Mouse (Mus musculus) spleen, adult 2 months (tissue): ENCODE measurements around the gene Ctf1. TPM values are rescaled to one million over a fixed set of nuclear protein-coding genes. Genes with fewer than 3 reads are reported as not detected.

ENCODE experiments used
- DNase-seq, 2 experiments: peaks; one replicate each; pipeline versions ENCODE4 v3.0.0 to v3.0.0-alpha.2; 2012 to 2021; ENCODE audit warnings: low spot score in 2 of 2, low read depth in 1 of 2
- H3K27ac ChIP-seq: fragments of 200-500 bp; 2 replicates; pipeline ENCODE4 v1.5.1; 2012; ENCODE audit warnings: low read length, inconsistent platforms; ENCODE audit not compliant: insufficient read depth
- H3K27me3 ChIP-seq: fragments of 200-500 bp; 2 replicates; pipeline ENCODE4 v1.6.1; 2012; ENCODE audit warnings: mild to moderate bottlenecking, moderate library complexity, low read length, inconsistent platforms; ENCODE audit not compliant: control insufficient read depth, insufficient read depth
- H3K36me3 ChIP-seq: fragments of 200-500 bp; 2 replicates; pipeline ENCODE4 v1.6.1; 2012; ENCODE audit warnings: mild to moderate bottlenecking, low read length, inconsistent platforms; ENCODE audit not compliant: control insufficient read depth, insufficient read depth
- H3K4me1 ChIP-seq: fragments of 200-500 bp; 2 replicates; pipeline ENCODE4 v1.6.1; 2011; ENCODE audit warnings: inconsistent platforms; ENCODE audit not compliant: control insufficient read depth, insufficient read depth, insufficient read length
- H3K4me3 ChIP-seq: fragments of 200-500 bp; 2 replicates; pipeline ENCODE4 v1.5.1; 2011; ENCODE audit warnings: mild to moderate bottlenecking, inconsistent platforms; ENCODE audit not compliant: insufficient read depth, insufficient read length; ENCODE audit errors: extremely low read depth
- CTCF ChIP-seq: fragments of 200-500 bp; IDR thresholded peaks from 2 replicates; pipeline ENCODE4 v1.5.1; 2011; ENCODE audit warnings: mild to moderate bottlenecking, inconsistent platforms; ENCODE audit not compliant: insufficient read depth, insufficient read length, insufficient replicate concordance; ENCODE audit errors: extremely low read depth
- POLR2A ChIP-seq: fragments of 200-500 bp; IDR thresholded peaks from 2 replicates; pipeline ENCODE4 v1.6.1; 2011; ENCODE audit warnings: low read depth, low read length, inconsistent platforms
- WGBS: fragments of 180-500 bp; shearing (Covaris S2); methylation state at CpG from one replicate; pipeline ENCODE4 v1.1.7; 2018; 5-methylcytosine and 5-hydroxymethylcytosine counted together
- polyA plus RNA-seq: library from polyadenylated mRNA; depleted of rRNA; stranded (reverse); fragments of >200 nt; gene quantifications from 2 replicates; pipeline ENCODE4 v1.2.3, GENCODE M21; 2012; rRNA removed

The Ctf1 gene
- polyA plus RNA-seq, 1 experiment, result 0.91 TPM

GRCm38 (mm10) chr7:127759716-127760115, 47.2 kb downstream of the Ctf1 start:
- H3K27me3 ChIP-seq, result no peaks in the 10 kb centered on the region
- WGBS, result 36% methylated on average over 6 of the region's 6 CpGs

DNA sequence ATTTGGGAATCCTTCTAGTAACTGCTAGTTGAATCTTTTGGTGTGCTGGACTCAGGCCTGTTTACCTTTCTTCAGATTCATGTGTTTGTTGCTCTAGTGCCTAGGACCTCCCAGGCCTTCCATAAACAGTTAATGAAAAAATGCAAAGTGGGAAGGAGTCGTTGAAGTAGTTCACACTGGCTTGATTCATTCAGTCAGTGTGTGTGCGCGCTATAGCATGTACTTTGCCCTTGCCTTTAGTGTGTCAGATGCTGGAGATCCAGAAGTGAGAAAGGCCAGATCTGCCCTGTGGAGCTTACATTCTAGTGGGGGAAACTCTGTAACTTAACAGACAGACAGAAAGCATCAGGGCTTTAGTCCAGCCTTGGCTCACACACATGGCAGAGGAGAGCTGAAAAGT, 47.9 kb downstream of the Ctf1 start:
- no peaks in the 10 kb centered on the region for H3K27me3 ChIP-seq
- no peaks in the 10 kb centered on the region for H3K36me3 ChIP-seq
- DNase-seq, result no peak
- H3K4me1 ChIP-seq, result peaks cover 2% of the 10 kb centered on the region; the same call in 1 of the 2 replicates
- no peak overlapping the region for H3K4me3 ChIP-seq
- H3K27ac ChIP-seq, result no peak overlapping the region
- WGBS, result 90% methylated on average over 3 of the region's 3 CpGs
- TF ChIP-seq POLR2A (no peak), CTCF (no peak)

More at GRCm38 (mm10) chr7:127759716-127760115, 47.2 kb downstream of the Ctf1 start:
- H3K4me1 ChIP-seq, result peaks cover 2% of the 10 kb centered on the region; the same call in 1 of the 2 replicates
- no peaks in the 10 kb centered on the region for H3K36me3 ChIP-seq
- DNase-seq, result no peak
- TF ChIP-seq POLR2A (no peak), CTCF (no peak)
- no peak overlapping the region for H3K4me3 ChIP-seq
- 0 out of 2 replicates have a peak overlapping the region, but pooled peaks have one; percentile 29 for H3K27ac ChIP-seq

- Histone ChIP-seq H3K27me3 (no peaks in the 10 kb centered on the region), H3K36me3 (no peaks in the 10 kb centered on the region), H3K4me3 (no peak overlapping the region), H3K4me1 (peaks cover 2% of the 10 kb centered on the region; the same call in 1 of the 2 replicates), H3K27ac (no peak overlapping the region)
- TF ChIP-seq CTCF, result peak; percentile 80; the same call in 1 of the 2 replicates
- no peak for TF ChIP-seq POLR2A
- DNase-seq, result peak in 1 of 2 experiments; percentile 65
- WGBS, result 26% methylated on average over 7 of the region's 7 CpGs
These were observed 48.5 kb downstream of the Ctf1 start for GRCm38 (mm10) chr7:127761026-127761425.

DNA sequence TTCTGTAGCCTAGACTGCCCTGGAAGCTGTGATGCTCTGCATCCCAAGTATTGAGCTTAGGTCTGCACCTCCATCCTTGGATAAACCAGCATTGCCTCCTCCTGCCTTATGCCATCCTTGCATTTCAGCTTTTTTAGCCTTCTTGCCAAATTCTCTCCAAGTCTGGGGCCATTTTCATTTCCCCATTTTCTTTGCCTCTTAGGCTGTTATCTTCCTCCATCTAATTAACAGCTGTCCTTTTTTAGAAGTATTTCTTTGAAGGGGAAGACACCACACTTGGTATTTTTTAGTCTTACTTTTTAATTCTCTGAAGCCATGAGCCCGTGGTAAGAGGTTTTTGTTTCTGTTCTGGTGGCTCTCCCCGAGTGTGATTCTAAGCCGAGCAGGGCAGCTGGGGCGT, 51.1 kb downstream of the Ctf1 start:
- H3K36me3 ChIP-seq, result no peaks in the 10 kb centered on the region
- 36% methylated on average over 4 of the region's 4 CpGs for WGBS

GRCm38 (mm10) chr7:127765756-127766155, 53.2 kb downstream of the Ctf1 start:
- DNase-seq, result no peak
- no peak for TF ChIP-seq POLR2A
- TF ChIP-seq CTCF, result no peak
- Histone ChIP-seq H3K36me3 (no peaks in the 10 kb centered on the region), H3K4me1 (peaks cover 5% of the 10 kb centered on the region; the same call in 1 of the 2 replicates), H3K4me3 (no peak overlapping the region), H3K27ac (no peak overlapping the region), H3K27me3 (no peaks in the 10 kb centered on the region)
- WGBS, result 87% methylated on average over 2 of the region's 2 CpGs

More for the DNA sequence above, 51.1 kb downstream of the Ctf1 start:
- peak overlapping the region; percentile 43 for H3K27ac ChIP-seq
- no peak overlapping the region for H3K4me3 ChIP-seq
- no peak for TF ChIP-seq CTCF
- TF ChIP-seq POLR2A, result no peak
- no peaks in the 10 kb centered on the region for H3K27me3 ChIP-seq
- H3K4me1 ChIP-seq, result peaks cover 2% of the 10 kb centered on the region; the same call in 1 of the 2 replicates
- no peak for DNase-seq

- Histone ChIP-seq H3K4me3 (no peak overlapping the region), H3K36me3 (no peaks in the 10 kb centered on the region), H3K27me3 (no peaks in the 10 kb centered on the region), H3K27ac (peak overlapping the region; percentile 16; the same call in 1 of the 2 replicates), H3K4me1 (peaks cover 5% of the 10 kb centered on the region; the same call in 1 of the 2 replicates)
- TF ChIP-seq CTCF (no peak), POLR2A (no peak)
- WGBS, result 89% methylated on average over 17 of the region's 17 CpGs
- DNase-seq, result no peak
These were observed 54.5 kb downstream of the Ctf1 start for GRCm38 (mm10) chr7:127766851-127767609.

Other genes starting within 250 kb of the Ctf1 start
- gene Fbrs, start 233.5 kb upstream of the Ctf1 start, polyA plus RNA-seq, result 56.1 and 61.0 TPM in 2 replicates
- 37.7 and 38.5 TPM in 2 replicates for gene Srcap, start 200.8 kb upstream of the Ctf1 start, polyA plus RNA-seq
- 12.0 and 14.6 TPM in 2 replicates for gene Gm42715, start 193.2 kb upstream of the Ctf1 start, polyA plus RNA-seq
- gene Tmem265, start 151.3 kb upstream of the Ctf1 start, polyA plus RNA-seq, result 4.8 TPM in 2 replicates
- gene Phkg2, start 139.4 kb upstream of the Ctf1 start, polyA plus RNA-seq, result 79.5 and 91.4 TPM in 2 replicates
- gene Ccdc189, start 124.1 kb upstream of the Ctf1 start, polyA plus RNA-seq, result 1.6 and 2.2 TPM in 2 replicates
- gene Rnf40, start 124.0 kb upstream of the Ctf1 start, polyA plus RNA-seq, result 25.8 and 29.3 TPM in 2 replicates
- 4.9 and 5.4 TPM in 2 replicates for gene Zfp629, start 96.9 kb upstream of the Ctf1 start, polyA plus RNA-seq
- gene Bcl7c, start 3.8 kb upstream of the Ctf1 start, polyA plus RNA-seq, result 17.7 and 26.1 TPM in 2 replicates
- gene Ctf2, start 19.4 kb downstream of the Ctf1 start, polyA plus RNA-seq, result not detected in 2 replicates
- 17.4 and 23.6 TPM in 2 replicates for gene Fbxl19, start 31.8 kb downstream of the Ctf1 start, polyA plus RNA-seq
- gene Orai3, start 57.1 kb downstream of the Ctf1 start, polyA plus RNA-seq, result 50.3 and 62.9 TPM in 2 replicates
- gene Setd1a, start 63.9 kb downstream of the Ctf1 start, polyA plus RNA-seq, result 13.9 and 14.9 TPM in 2 replicates
- gene Gm49388, start 72.9 kb downstream of the Ctf1 start, polyA plus RNA-seq, result not detected in 2 replicates
- 22.7 and 23.6 TPM in 2 replicates for gene Hsd3b7, start 87.9 kb downstream of the Ctf1 start, polyA plus RNA-seq
- 54.7 and 66.5 TPM in 2 replicates for gene Stx4a, start 111.6 kb downstream of the Ctf1 start, polyA plus RNA-seq
- gene Stx1b, start 111.8 kb downstream of the Ctf1 start, polyA plus RNA-seq, result 1.2 and 1.4 TPM in 2 replicates
- gene Zfp646, start 163.5 kb downstream of the Ctf1 start, polyA plus RNA-seq, result 27.2 and 30.7 TPM in 2 replicates
- gene Zfp668, start 164.1 kb downstream of the Ctf1 start, polyA plus RNA-seq, result 8.6 and 10.4 TPM in 2 replicates
- 1.4 and 1.7 TPM in 2 replicates for gene Prss53, start 178.2 kb downstream of the Ctf1 start, polyA plus RNA-seq
- gene Gm21974, start 182.7 kb downstream of the Ctf1 start, polyA plus RNA-seq, result not detected in 2 replicates
- gene Vkorc1, start 182.9 kb downstream of the Ctf1 start, polyA plus RNA-seq, result 46.1 and 61.2 TPM in 2 replicates
- 59.9 and 70.8 TPM in 2 replicates for gene Bckdk, start 191.3 kb downstream of the Ctf1 start, polyA plus RNA-seq
- 11.3 and 12.2 TPM in 2 replicates for gene Kat8, start 199.8 kb downstream of the Ctf1 start, polyA plus RNA-seq
- gene Prss8, start 217.4 kb downstream of the Ctf1 start, polyA plus RNA-seq, result 3.7 and 4.2 TPM in 2 replicates
- 4.4 and 6.0 TPM in 2 replicates for gene Prss36, start 234.0 kb downstream of the Ctf1 start, polyA plus RNA-seq